Mouse (Mus musculus) C2C12 (cell line): ENCODE data around the gene Epyc.

Experiments
- CEBPB ChIP-seq: IDR thresholded peaks from one replicate; pipeline ENCODE4 v1.6.1; 2011; ENCODE audit warnings: low read depth, mild to moderate bottlenecking, control low read depth, moderate library complexity
- CTCF ChIP-seq: IDR thresholded peaks from one replicate; pipeline ENCODE4 v1.5.1; 2011; ENCODE audit not compliant: control insufficient read depth, insufficient read depth, insufficient read length
- FOSL1 ChIP-seq: IDR thresholded peaks from one replicate; pipeline ENCODE4 v1.8.0; 2011; ENCODE audit warnings: mild to moderate bottlenecking, low read length; ENCODE audit not compliant: poor library complexity, insufficient read depth, severe bottlenecking
- MAX ChIP-seq: IDR thresholded peaks from one replicate; pipeline ENCODE4 v1.6.1; 2011; ENCODE audit warnings: mild to moderate bottlenecking, control low read depth
- MYOD1 ChIP-seq: IDR thresholded peaks from one replicate; pipeline ENCODE4 v1.6.1; 2011; ENCODE audit warnings: low read depth; ENCODE audit not compliant: control insufficient read depth, insufficient read length
- MYOG ChIP-seq: IDR thresholded peaks from one replicate; pipeline ENCODE4 v1.6.1; 2011; ENCODE audit not compliant: control insufficient read depth, insufficient read length; ENCODE audit errors: extremely low read depth
- USF1 ChIP-seq: IDR thresholded peaks from one replicate; pipeline ENCODE4 v1.6.1; 2011; ENCODE audit warnings: low read depth, mild to moderate bottlenecking, control low read depth, moderate library complexity

- TF ChIP-seq CTCF: no peak
- no peak for TF ChIP-seq MYOG
- TF ChIP-seq MAX: no peak
- no peak for TF ChIP-seq FOSL1
- TF ChIP-seq USF1: no peak
- TF ChIP-seq MYOD1: no peak
- TF ChIP-seq CEBPB: no peak
Measured at GRCm38 (mm10) chr10:97720625-97721024, 76.8 kb downstream of the Epyc start.
